Mouse (Mus musculus) hindbrain, postnatal 0 days (tissue): Measurements from ENCODE around the gene Sema4c. TPM values are rescaled to one million over a fixed set of nuclear protein-coding genes. Genes with fewer than 3 reads are reported as not detected.
A peak's percentile ranks its signal among the peaks of the same experiment; 100 is the strongest.

ENCODE experiments used
- ATAC-seq: fragments of 200-750 bp; cut with Nextera tagmentation; 2 replicates; pipeline ENCODE4 v1.8.0; 2017; ENCODE audit warnings: mild to moderate bottlenecking, moderate TSS enrichment, moderate library complexity
- DNase-seq: peaks from one replicate; pipeline ENCODE4 v3.0.0-alpha.2; 2015; ENCODE audit warnings: low spot score
- H3K27ac ChIP-seq: fragments of 300-500 bp; sonication (generic); 2 replicates; pipeline ENCODE4 v1.5.1; 2014; ENCODE audit warnings: mild to moderate bottlenecking
- H3K27me3 ChIP-seq: fragments of 300-500 bp; sonication (generic); 2 replicates; pipeline ENCODE4 v1.6.1; 2014; ENCODE audit warnings: low read length, mixed read lengths; ENCODE audit not compliant: insufficient read depth
- H3K36me3 ChIP-seq: fragments of 300-500 bp; sonication (generic); 2 replicates; pipeline ENCODE4 v1.6.1; 2014; ENCODE audit warnings: low read length, mixed read lengths; ENCODE audit not compliant: insufficient read depth
- H3K4me1 ChIP-seq: fragments of 300-500 bp; sonication (generic); 2 replicates; pipeline ENCODE4 v1.6.1; 2014; ENCODE audit warnings: antibody characterized with exemption, low read length, mixed read lengths; ENCODE audit not compliant: insufficient read depth
- H3K4me2 ChIP-seq: fragments of 300-500 bp; sonication (generic); 2 replicates; pipeline ENCODE4 v1.6.1; 2014; ENCODE audit warnings: low read depth, mild to moderate bottlenecking, low read length, moderate library complexity, mixed read lengths
- H3K4me3 ChIP-seq: fragments of 300-500 bp; sonication (generic); 2 replicates; pipeline ENCODE4 v1.5.1; 2014; ENCODE audit warnings: low read length
- H3K9ac ChIP-seq: fragments of 300-500 bp; sonication (generic); replicated peaks from 2 replicates; pipeline ENCODE4 v1.6.1; 2014; ENCODE audit warnings: mild to moderate bottlenecking, low read length, moderate library complexity, mixed read lengths
- H3K9me3 ChIP-seq: fragments of 300-500 bp; sonication (generic); 2 replicates; pipeline ENCODE4 v1.6.1; 2016; ENCODE audit warnings: low read length, mixed read lengths
- CTCF ChIP-seq: IDR thresholded peaks from 2 replicates; pipeline ENCODE4 v1.5.1; 2016; ENCODE audit warnings: antibody characterized with exemption, control low read depth, low read depth
- WGBS: fragments of 180-500 bp; shearing (Covaris S2); extraction: QIAGEN DNeasy Blood & Tissue Kit; methylation state at CpG from one replicate; pipeline ENCODE4 v1.1.7; 2014; 5-methylcytosine and 5-hydroxymethylcytosine counted together
- polyA plus RNA-seq: library from polyadenylated mRNA; unstranded; fragments of >200 nt; fragmentation: Nextera tagmentation; extraction: Ambion mirVana; gene quantifications from 2 replicates; pipeline ENCODE4 v1.2.1, GENCODE M21; 2015
- total RNA-seq: library from RNA; depleted of rRNA; stranded (reverse); fragments of >200 nt; gene quantifications from 2 replicates; pipeline ENCODE4 v1.2.3, GENCODE M21; 2014

Sema4c gene
- total and polyA plus RNA-seq, 2 experiments from 2014 or later, result 14.4 to 32.3 TPM

- peaks cover 21% of the 10 kb centered on the region for H3K4me1 ChIP-seq
- peak; percentile 49 for DNase-seq
- no peak for ATAC-seq
Observed at GRCm38 (mm10) chr1:36552506-36552905, 5.6 kb downstream of the Sema4c start.

GRCm38 (mm10) chr1:36551904-36552303 is 6.2 kb downstream of the Sema4c start:
- TF ChIP-seq CTCF, result no peak; the same call in 1 of the 2 replicates
- Histone ChIP-seq H3K9me3 (no peaks in the 10 kb centered on the region), H3K4me2 (no peak overlapping the region), H3K9ac (no peak overlapping the region), H3K4me3 (no peak overlapping the region), H3K36me3 (peaks cover 46% of the 10 kb centered on the region), H3K27me3 (no peaks in the 10 kb centered on the region), H3K27ac (no peak overlapping the region), H3K4me1 (peaks cover 23% of the 10 kb centered on the region)
- ATAC-seq (no peak), DNase-seq (no peak)
- 84% methylated on average over 17 of the region's 17 CpGs for WGBS

More at GRCm38 (mm10) chr1:36552506-36552905, 5.6 kb downstream of the Sema4c start:
- Histone ChIP-seq H3K9me3 (no peaks in the 10 kb centered on the region), H3K27ac (peak overlapping the region; percentile 41), H3K36me3 (peaks cover 46% of the 10 kb centered on the region), H3K9ac (no peak overlapping the region), H3K4me2 (no peak overlapping the region), H3K4me3 (no peak overlapping the region), H3K27me3 (no peaks in the 10 kb centered on the region)
- TF ChIP-seq CTCF, result no peak
- WGBS, result 64% methylated on average over 16 of the region's 16 CpGs

GRCm38 (mm10) chr1:36550075-36550863 is 7.9 kb downstream of the Sema4c start:
- H3K4me3 ChIP-seq, result no peak overlapping the region
- WGBS, result 71% methylated on average over 20 of the region's 20 CpGs
- ATAC-seq (no peak), DNase-seq (no peak)
- H3K27me3 ChIP-seq, result no peaks in the 10 kb centered on the region
- peaks cover 46% of the 10 kb centered on the region for H3K36me3 ChIP-seq
- H3K9me3 ChIP-seq, result no peaks in the 10 kb centered on the region
- no peak for TF ChIP-seq CTCF
- H3K4me1 ChIP-seq, result peaks cover 24% of the 10 kb centered on the region
- no peak overlapping the region for H3K27ac ChIP-seq
- no peak overlapping the region for H3K9ac ChIP-seq
- H3K4me2 ChIP-seq, result no peak overlapping the region

DNA sequence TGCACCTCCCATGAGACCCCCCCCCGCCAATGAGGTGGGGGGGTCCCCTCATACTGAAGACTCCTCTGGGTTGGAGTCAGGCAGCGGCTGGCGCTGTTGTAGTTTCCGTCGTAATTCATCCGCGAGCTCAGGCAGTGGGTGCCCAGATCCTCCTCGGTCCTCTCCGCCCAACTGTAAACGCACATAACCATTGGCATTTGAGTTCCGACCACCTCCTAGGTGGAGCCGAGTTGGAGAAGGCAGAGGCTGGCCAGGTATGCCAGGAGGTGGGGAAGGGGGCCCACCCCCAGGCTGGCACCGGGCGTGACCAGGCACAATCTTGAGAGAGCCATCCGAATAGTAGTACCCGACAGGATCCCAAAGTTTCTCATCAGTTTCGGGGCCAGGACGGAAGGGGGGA is 8.7 kb downstream of the Sema4c start:
- Histone ChIP-seq H3K4me1 (peaks cover 17% of the 10 kb centered on the region), H3K36me3 (peaks cover 46% of the 10 kb centered on the region)
- WGBS, result 79% methylated on average over 18 of the region's 18 CpGs

GRCm38 (mm10) chr1:36548771-36549170 is 9.4 kb downstream of the Sema4c start:
- H3K27me3 ChIP-seq, result no peaks in the 10 kb centered on the region
- DNase-seq (no peak), ATAC-seq (no peak)
- no peak overlapping the region for H3K9ac ChIP-seq
- no peaks in the 10 kb centered on the region for H3K9me3 ChIP-seq
- H3K27ac ChIP-seq, result no peak overlapping the region
- no peak overlapping the region for H3K4me2 ChIP-seq
- no peak for TF ChIP-seq CTCF
- peaks cover 46% of the 10 kb centered on the region for H3K36me3 ChIP-seq
- WGBS, result 60% methylated on average over 8 of the region's 8 CpGs
- H3K4me3 ChIP-seq, result no peak overlapping the region
- H3K4me1 ChIP-seq, result peaks cover 13% of the 10 kb centered on the region

More for the DNA sequence above, 8.7 kb downstream of the Sema4c start:
- no peak for TF ChIP-seq CTCF
- Histone ChIP-seq H3K4me3 (no peak overlapping the region), H3K9ac (no peak overlapping the region), H3K4me2 (no peak overlapping the region), H3K27me3 (no peaks in the 10 kb centered on the region), H3K27ac (no peak overlapping the region), H3K9me3 (no peaks in the 10 kb centered on the region)
- DNase-seq (no peak), ATAC-seq (no peak)

- H3K4me1 ChIP-seq, result peaks cover 13% of the 10 kb centered on the region
- H3K36me3 ChIP-seq, result peaks cover 45% of the 10 kb centered on the region
- ATAC-seq (no peak), DNase-seq (peak; percentile 38)
- 30% methylated on average over 9 of the region's 9 CpGs for WGBS
- no peak overlapping the region for H3K4me3 ChIP-seq
- no peaks in the 10 kb centered on the region for H3K9me3 ChIP-seq
- H3K9ac ChIP-seq, result no peak overlapping the region
- no peaks in the 10 kb centered on the region for H3K27me3 ChIP-seq
- no peak overlapping the region for H3K4me2 ChIP-seq
- H3K27ac ChIP-seq, result peak overlapping the region; percentile 52
- TF ChIP-seq CTCF, result no peak
Observed at GRCm38 (mm10) chr1:36547981-36548598, 10.1 kb downstream of the Sema4c start.
